Mouse (Mus musculus) common myeloid progenitor, adult 5-6 weeks (primary cell): ENCODE results near the gene Pigv. TPM values are rescaled to one million over a fixed set of nuclear protein-coding genes. Genes with fewer than 3 reads are reported as not detected.
A peak's percentile ranks its signal among the peaks of the same experiment; 100 is the strongest.

ENCODE experiments used
- ATAC-seq: replicated peaks from 2 replicates; pipeline ENCODE4 v1.8.0; 2016; ENCODE audit warnings: low read depth, mild to moderate bottlenecking, moderate TSS enrichment, inconsistent platforms; ENCODE audit not compliant: poor library complexity, severe bottlenecking
- total RNA-seq: library from RNA; stranded (forward); fragments of 200-1000, 187-1606 nt; gene quantifications from 2 replicates; pipeline ENCODE4 v1.2.3, GENCODE M21; 2017

Pigv gene
- total RNA-seq: 7.7 and 11.4 TPM in 2 replicates

DNA sequence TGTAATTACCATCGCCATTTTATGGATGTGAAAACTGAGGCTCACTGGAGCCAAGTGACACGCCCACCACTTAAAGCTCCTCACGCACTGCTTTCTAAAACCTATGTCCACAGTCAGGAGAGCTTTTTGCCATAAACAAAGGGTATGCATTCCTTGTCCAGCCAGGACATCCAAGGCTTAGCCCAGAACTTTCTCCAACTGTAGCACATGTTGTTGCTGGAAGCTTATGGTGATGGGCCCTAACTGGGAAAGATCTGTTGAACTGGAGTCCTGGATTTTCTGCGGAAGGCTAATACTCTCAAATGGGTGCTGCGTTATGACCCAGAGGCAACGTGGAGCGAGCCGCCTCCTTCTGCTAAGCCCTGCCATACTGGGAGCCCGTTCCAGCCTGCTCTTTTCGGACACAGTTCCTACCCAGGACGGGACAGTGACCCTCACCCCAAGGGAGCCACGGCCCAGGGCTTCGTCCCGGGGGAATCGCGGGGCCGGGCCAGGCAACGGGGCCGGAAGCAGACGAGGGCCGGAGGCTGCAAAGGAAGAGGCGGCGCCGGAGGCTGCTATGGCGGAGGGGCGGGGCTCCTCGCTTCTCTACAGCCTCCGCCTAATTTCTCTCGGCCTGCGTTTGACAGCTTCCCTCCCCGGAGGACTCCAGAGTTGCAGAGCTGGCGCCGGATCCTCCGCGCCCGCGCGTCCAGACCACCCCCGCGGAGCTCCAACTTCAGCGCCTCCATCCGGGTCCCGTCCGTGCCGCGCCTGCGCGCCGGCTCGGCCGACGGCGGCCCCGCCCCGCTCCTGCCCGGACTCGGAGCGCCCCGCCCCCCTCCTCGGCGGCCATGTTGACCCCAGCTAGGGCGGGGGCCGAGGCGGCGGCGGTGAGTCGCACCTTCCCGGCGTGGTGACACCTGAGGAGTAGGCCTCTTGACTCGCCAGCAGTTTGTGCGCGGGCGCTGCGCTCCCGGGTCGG is at the start of gene Pigv:
Pigv (minus strand) TSS at position 767 of the 964 bp plus-strand sequence.
- peak; percentile 31 for ATAC-seq

DNA sequence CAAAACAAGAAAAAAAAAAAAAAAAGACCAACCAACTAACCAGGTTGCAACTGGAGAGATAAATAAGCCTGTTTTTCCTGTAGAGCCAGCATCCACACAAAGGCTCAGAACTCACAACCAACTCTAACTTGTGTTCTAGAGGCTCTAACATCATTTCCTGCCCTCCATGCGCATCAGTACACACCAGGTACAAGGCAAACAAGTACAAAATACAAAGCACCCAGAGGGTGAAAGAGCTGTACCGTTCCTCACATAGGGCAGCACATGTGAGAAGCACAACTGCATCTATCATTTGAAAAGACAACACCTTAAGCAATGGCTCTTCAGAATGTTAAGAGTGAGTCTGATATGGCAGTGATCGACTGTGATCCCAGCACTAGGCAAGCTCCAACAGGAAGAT is 47.3 kb upstream of the Pigv start:
- ATAC-seq: no peak

DNA sequence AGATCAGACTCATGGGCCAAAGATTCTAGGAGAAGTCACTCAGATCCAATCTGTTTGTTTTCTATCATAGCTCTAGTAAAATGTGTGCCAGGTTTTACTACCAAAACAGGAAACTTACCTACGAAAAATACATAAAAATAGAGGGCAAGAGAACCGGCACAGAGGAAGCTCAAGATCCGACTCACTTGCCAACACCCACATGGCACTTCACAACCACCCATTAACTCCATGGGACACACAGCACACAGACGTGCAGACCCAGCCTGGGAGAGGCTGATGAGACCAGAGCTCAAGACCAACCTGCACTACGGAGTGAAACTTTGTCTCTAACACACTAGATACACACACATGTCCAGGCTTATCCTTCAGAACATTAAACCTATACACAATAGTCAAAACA is 40.3 kb upstream of the Pigv start:
- no peak for ATAC-seq

DNA sequence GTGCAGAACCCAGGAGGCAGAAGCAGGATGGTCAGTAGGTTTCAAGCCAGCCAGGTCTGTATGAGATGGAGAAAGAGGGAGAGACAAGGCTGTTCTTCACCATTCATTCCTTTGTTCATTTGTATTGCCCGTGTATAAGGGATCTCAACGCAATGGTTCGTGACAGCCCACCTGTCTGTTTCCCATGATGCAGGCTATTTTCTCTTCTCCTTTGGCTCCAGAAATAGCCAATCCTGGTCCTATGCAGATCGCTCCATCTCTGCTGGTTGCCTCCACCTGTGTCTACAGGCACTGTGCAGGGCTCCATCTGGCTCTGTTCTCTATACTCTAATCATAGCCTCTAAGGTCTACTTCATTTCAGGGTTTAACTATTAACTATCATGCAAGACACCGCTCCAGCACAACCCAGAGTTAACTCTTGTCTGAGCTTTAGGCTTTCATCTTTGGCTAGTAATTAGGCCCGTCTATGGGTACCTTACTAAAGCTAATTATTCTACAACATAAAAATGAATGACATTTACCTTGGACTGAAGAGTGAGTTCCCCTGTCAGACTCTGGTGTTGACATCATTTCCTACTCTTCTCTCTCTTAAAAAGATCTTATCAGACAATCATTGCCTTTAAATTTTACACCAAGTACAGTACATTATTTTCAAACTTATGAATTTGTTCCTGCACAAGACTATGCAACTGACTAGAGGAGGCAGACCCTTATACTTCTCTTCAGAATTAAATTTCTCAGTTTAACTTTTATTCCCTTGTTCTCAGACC is 39.0 kb upstream of the Pigv start:
- ATAC-seq: no peak

DNA sequence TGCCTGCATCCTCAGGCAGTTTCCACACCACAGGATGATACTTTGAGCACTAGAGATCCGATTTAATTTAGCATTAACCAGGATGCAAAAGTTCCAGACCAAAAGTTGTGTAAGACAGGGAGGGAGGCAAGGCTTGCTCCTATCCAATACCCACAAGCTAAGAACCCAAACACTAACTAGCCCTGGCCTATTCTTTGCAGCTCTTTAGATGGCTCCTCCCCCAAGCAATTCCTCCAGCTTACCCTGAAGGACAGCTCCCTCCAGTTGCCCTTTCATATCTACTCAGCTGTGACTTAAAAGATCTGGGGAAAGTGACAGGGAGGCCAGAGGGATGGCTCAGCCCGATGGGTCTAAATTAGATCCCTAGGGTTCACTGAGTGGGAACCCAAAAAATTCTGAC is 36.9 kb upstream of the Pigv start:
- no peak for ATAC-seq

DNA sequence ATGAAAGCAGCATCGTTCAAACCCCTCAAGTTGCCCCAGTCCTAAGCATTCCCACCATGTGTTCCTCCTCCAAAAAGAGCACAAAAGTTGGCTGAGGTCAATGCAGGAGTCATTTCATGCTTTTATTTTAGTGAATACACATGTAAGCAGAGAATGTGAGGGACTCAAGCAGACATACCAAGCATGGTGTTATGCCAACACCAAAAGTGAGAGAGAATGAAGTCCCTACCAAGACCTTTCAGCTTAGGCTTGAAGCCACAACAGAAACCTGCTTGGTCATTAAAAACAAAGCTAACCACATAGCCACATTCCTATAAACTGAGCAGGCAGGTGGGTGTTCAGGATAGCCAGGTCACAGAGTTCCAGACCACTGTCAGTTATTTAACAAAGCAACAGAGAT is 35.0 kb upstream of the Pigv start:
- ATAC-seq: no peak

GRCm38 (mm10) chr4:133706956-133707355 is 34.5 kb upstream of the Pigv start:
- peak; percentile 93 for ATAC-seq

DNA sequence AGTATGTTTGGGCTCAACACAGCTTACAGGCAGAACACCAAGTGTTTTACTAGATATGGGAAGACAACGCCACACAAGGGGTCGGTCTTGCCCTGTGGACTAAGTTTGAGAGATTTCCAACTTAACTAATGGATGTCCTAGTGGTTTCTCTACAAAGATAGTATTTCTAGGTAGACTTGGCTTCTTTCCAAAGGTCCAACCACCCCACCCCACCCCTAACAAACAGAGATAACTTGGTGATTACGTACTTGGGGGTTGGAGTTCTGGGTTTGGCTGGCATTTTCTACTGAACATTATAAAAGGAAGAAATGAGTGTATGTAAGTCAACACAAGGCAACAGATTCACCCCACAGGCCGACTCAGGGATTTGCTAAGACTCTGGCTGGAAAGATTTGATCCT is 32.6 kb upstream of the Pigv start:
- ATAC-seq: no peak

GRCm38 (mm10) chr4:133700905-133701368 is 28.5 kb upstream of the Pigv start:
- ATAC-seq: 0 out of 2 replicates have a peak, but pooled peaks have one; percentile 9

GRCm38 (mm10) chr4:133695363-133695762 is 22.9 kb upstream of the Pigv start:
- ATAC-seq: no peak

GRCm38 (mm10) chr4:133690252-133690651 is 17.8 kb upstream of the Pigv start:
- no peak for ATAC-seq

GRCm38 (mm10) chr4:133688417-133689067 is 16.1 kb upstream of the Pigv start:
- no peak for ATAC-seq

GRCm38 (mm10) chr4:133687126-133687525 is 14.7 kb upstream of the Pigv start:
- no peak for ATAC-seq

DNA sequence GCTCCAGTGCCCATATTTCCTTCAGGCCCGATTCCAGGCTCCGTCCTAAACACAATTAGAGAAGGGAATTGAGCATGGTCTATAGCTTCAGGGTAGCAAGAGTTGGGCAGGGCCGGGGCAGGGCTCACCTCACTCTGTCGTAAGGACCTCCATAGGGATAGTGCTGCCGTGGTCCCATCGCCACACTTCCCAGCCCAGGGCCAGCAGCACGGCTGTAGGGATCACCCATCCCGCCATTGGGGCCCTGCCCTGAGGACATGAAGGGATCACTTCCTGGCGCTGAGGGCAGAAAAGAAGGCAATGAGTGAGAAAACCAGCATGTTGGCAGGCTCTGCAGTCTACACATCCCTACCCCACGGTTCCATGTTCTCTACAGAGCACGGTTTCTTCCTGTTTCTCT is 14.1 kb upstream of the Pigv start:
- no peak for ATAC-seq

GRCm38 (mm10) chr4:133680206-133680786 is 7.8 kb upstream of the Pigv start:
- ATAC-seq: 0 out of 2 replicates have a peak, but pooled peaks have one; percentile 7

DNA sequence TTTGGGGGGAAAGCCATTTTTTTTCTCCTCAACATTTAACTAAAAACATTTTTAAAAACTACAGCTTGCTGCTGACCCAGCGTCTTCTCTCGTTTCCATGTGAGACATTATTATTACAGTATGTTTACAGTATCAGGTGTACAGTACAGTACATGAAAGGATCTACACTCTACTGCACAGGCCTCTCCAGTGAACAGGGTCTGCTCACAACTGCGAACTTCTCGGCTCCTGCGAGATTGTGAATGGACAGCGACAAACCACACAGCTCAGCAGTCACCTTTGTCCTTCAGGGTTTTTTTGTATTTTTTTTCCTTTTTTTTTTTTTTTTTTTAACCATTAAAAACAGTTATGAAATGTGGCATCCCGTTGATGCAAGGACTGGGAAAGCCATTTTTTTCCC is 7.2 kb upstream of the Pigv start:
- ATAC-seq: no peak

DNA sequence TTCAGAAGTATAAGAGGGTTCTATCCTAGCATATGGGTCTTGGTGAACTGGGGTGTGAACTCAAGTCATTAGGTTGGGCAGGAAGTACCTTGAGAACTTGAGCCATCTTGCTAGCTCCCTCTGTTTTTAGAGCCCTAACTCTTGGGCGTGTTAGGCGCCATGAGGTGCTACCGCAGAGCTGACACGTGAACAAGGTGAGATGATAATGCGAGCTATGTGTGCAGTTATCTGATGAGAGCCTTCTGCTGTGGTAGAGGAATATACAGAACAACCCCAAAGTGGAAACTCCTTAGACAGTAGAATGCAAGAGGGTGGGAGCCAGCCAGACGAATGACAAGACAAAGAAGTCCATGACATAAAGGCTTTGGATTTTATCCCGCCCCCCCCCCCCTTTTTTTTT is 4.8 kb upstream of the Pigv start:
- no peak for ATAC-seq

DNA sequence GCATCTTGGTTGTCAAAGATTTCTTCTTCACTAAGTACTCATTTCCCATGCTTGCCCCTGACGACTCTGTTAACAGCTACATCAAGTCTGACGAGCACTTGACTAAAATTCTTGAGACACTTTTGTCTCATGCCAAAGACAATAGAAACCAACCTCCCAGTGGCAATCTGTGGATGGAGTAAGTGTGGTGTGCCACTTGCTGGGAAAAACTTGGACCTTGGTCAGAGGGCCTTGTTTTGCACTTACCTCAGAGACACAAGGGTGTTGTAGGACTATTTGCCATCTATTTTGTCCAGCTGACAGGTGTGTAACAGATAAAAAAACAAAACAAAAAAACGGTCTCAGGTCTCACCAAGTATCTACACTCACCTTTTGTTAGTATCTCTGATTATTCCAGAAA is 3.7 kb upstream of the Pigv start:
- ATAC-seq: no peak

DNA sequence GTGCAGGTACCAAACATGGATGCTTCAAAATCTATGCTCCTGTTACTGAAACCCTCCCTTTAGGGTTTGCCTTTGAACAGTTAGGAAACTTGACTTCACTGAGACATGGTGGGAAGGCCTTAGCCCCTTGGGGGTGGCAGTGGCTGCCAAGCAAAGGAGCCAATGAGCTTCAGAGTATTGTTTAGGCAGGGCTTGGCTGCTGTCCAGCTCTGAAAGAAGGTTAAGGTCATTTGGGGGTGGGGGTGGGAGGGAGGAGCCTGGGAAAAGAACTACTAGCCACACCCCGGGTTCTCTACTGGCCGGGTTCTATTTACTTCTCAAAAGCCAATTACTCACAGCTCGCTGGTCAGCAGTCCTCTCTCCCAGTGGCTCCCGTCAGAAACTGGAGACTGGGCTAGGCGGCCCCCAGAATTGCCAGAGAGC is 3.2 kb upstream of the Pigv start:
- no peak for ATAC-seq

DNA sequence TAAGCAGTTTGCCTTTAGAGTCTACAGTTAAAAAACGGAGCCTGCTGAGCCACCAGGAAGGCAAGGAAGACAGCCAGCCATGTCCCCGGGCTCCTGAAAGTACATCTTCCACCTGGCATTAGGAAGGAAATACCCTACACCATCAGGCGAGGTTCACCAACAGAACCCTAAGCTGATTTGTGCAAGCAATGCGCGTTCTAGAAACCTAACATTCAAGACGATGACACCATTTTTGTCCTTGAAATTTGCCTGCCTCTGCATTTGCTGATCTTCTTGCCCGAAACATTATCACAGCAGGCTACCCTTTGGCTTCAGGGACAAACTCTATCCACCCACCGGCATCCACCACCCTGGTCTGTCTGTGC is 1.9 kb upstream of the Pigv start:
- no peak for ATAC-seq
